Mouse (Mus musculus) liver, embryonic 11.5 days (tissue): ENCODE data around the gene Rpl13a. TPM values are rescaled to one million over a fixed set of nuclear protein-coding genes. Genes with fewer than 3 reads are reported as not detected.

Experiments used
- ATAC-seq: fragments of 200-750 bp; cut with Nextera tagmentation; replicated peaks from 2 replicates; pipeline ENCODE4 v1.8.0; 2017; ENCODE audit warnings: moderate number of reproducible peaks, mild to moderate bottlenecking, moderate TSS enrichment, moderate library complexity; ENCODE audit not compliant: low FRiP score
- DNase-seq: peaks from one replicate; pipeline ENCODE4 v3.0.0-alpha.2; 2017; ENCODE audit warnings: low spot score
- H3K27ac ChIP-seq: fragments of 300-500 bp; sonication (generic); 2 replicates; pipeline ENCODE4 v1.5.1; 2014; ENCODE audit warnings: mild to moderate bottlenecking, low read depth, low read length, control low read depth
- H3K27me3 ChIP-seq: fragments of 300-500 bp; sonication (generic); replicated peaks from 2 replicates; pipeline ENCODE4 v1.6.1; 2014; ENCODE audit warnings: low read length, mixed read lengths; ENCODE audit not compliant: control insufficient read depth, insufficient read depth
- H3K36me3 ChIP-seq: fragments of 300-500 bp; sonication (generic); 2 replicates; pipeline ENCODE4 v1.6.1; 2014; ENCODE audit warnings: mild to moderate bottlenecking, low read length, moderate library complexity, mixed read lengths; ENCODE audit not compliant: control insufficient read depth, insufficient read depth
- H3K4me1 ChIP-seq: fragments of 300-500 bp; sonication (generic); replicated peaks from 2 replicates; pipeline ENCODE4 v1.6.1; 2014; ENCODE audit warnings: low read length, mixed read lengths; ENCODE audit not compliant: control insufficient read depth, insufficient read depth
- H3K4me2 ChIP-seq: fragments of 300-500 bp; sonication (generic); 2 replicates; pipeline ENCODE4 v1.6.1; 2014; ENCODE audit warnings: mild to moderate bottlenecking, control low read depth, moderate library complexity
- H3K4me3 ChIP-seq: fragments of 300-500 bp; sonication (generic); 2 replicates; pipeline ENCODE4 v1.5.1; 2014; ENCODE audit warnings: low read depth, low read length, control low read depth
- H3K9ac ChIP-seq: fragments of 300-500 bp; sonication (generic); 2 replicates; pipeline ENCODE4 v1.6.1; 2014; ENCODE audit warnings: low read depth, low read length, control low read depth
- H3K9me3 ChIP-seq: fragments of 300-500 bp; sonication (generic); 2 replicates; pipeline ENCODE4 v1.6.1; 2016; ENCODE audit warnings: low read length, inconsistent platforms, mixed read lengths; ENCODE audit not compliant: control insufficient read depth
- WGBS: fragments of 180-500 bp; shearing (Covaris S2); extraction: QIAGEN DNeasy Blood & Tissue Kit; methylation state at CpG from one replicate; pipeline ENCODE4 v1.1.7; 2014; 5-methylcytosine and 5-hydroxymethylcytosine counted together
- polyA plus RNA-seq: library from polyadenylated mRNA; unstranded; fragments of >200 nt; fragmentation: Nextera tagmentation; extraction: Ambion mirVana; gene quantifications from 2 replicates; pipeline ENCODE4 v1.2.1, GENCODE M21; 2014

Rpl13a gene
- polyA plus RNA-seq, 1 experiment from 2014 or later, result 1,879 TPM

GRCm38 (mm10) chr7:45161612-45162473 lies 33.3 kb upstream of the Rpl13a start:
- peak; percentile 76 for ATAC-seq
- Histone ChIP-seq H3K36me3 (peaks cover 2% of the 10 kb centered on the region; the same call in 1 of the 2 replicates), H3K9ac (peak overlapping the region; percentile 28; the same call in 1 of the 2 replicates), H3K9me3 (no peaks in the 10 kb centered on the region), H3K27ac (no peak overlapping the region), H3K4me2 (peak overlapping the region; percentile 81), H3K27me3 (peaks cover 45% of the 10 kb centered on the region), H3K4me1 (peaks cover 9% of the 10 kb centered on the region), H3K4me3 (peak overlapping the region; percentile 45)
- WGBS, result 5% methylated on average over 35 of the region's 35 CpGs
- DNase-seq, result peak; percentile 84

GRCm38 (mm10) chr7:45160866-45161265 lies 32.3 kb upstream of the Rpl13a start:
- WGBS, result 82% methylated on average over 3 of the region's 3 CpGs
- no peak for DNase-seq

GRCm38 (mm10) chr7:45160316-45160800 lies 31.8 kb upstream of the Rpl13a start:
- 89% methylated on average over 6 of the region's 6 CpGs for WGBS

More at GRCm38 (mm10) chr7:45160866-45161265, 32.3 kb upstream of the Rpl13a start:
- Histone ChIP-seq H3K9me3 (no peaks in the 10 kb centered on the region), H3K4me3 (no peak overlapping the region), H3K9ac (no peak overlapping the region), H3K4me1 (peaks cover 9% of the 10 kb centered on the region), H3K27me3 (peaks cover 36% of the 10 kb centered on the region), H3K36me3 (peaks cover 2% of the 10 kb centered on the region; the same call in 1 of the 2 replicates), H3K27ac (no peak overlapping the region), H3K4me2 (no peak overlapping the region)
- ATAC-seq, result no peak

GRCm38 (mm10) chr7:45158991-45159390 lies 30.4 kb upstream of the Rpl13a start:
- no peak for DNase-seq
- Histone ChIP-seq H3K27ac (no peak overlapping the region), H3K27me3 (peaks cover 17% of the 10 kb centered on the region), H3K4me2 (no peak overlapping the region), H3K4me1 (peaks cover 15% of the 10 kb centered on the region), H3K36me3 (peaks cover 2% of the 10 kb centered on the region; the same call in 1 of the 2 replicates), H3K9ac (no peak overlapping the region), H3K4me3 (no peak overlapping the region), H3K9me3 (no peaks in the 10 kb centered on the region)
- WGBS, result 90% methylated on average over 6 of the region's 6 CpGs
- ATAC-seq, result no peak

More at GRCm38 (mm10) chr7:45160316-45160800, 31.8 kb upstream of the Rpl13a start:
- H3K9ac ChIP-seq, result no peak overlapping the region
- H3K4me3 ChIP-seq, result no peak overlapping the region
- peaks cover 12% of the 10 kb centered on the region for H3K4me1 ChIP-seq
- peaks cover 2% of the 10 kb centered on the region; the same call in 1 of the 2 replicates for H3K36me3 ChIP-seq
- peaks cover 30% of the 10 kb centered on the region for H3K27me3 ChIP-seq
- no peak overlapping the region for H3K4me2 ChIP-seq
- ATAC-seq, result no peak
- H3K9me3 ChIP-seq, result no peaks in the 10 kb centered on the region
- DNase-seq, result no peak
- no peak overlapping the region for H3K27ac ChIP-seq

GRCm38 (mm10) chr7:45157459-45157858 lies 28.9 kb upstream of the Rpl13a start:
- Histone ChIP-seq H3K36me3 (peaks cover 2% of the 10 kb centered on the region; the same call in 1 of the 2 replicates), H3K4me2 (no peak overlapping the region), H3K4me1 (peaks cover 14% of the 10 kb centered on the region), H3K9ac (no peak overlapping the region), H3K27me3 (peaks cover 1% of the 10 kb centered on the region; the same call in 1 of the 2 replicates), H3K4me3 (no peak overlapping the region), H3K27ac (no peak overlapping the region), H3K9me3 (no peaks in the 10 kb centered on the region)
- DNase-seq (no peak), ATAC-seq (no peak)
- 84% methylated on average over 14 of the region's 14 CpGs for WGBS

GRCm38 (mm10) chr7:45156206-45156605 lies 27.6 kb upstream of the Rpl13a start:
- no peak overlapping the region for H3K27ac ChIP-seq
- WGBS, result 93% methylated on average over 15 of the region's 15 CpGs
- H3K4me1 ChIP-seq, result peaks cover 10% of the 10 kb centered on the region
- ATAC-seq (no peak), DNase-seq (no peak)
- H3K4me2 ChIP-seq, result no peak overlapping the region; the same call in 1 of the 2 replicates
- peaks cover 2% of the 10 kb centered on the region; the same call in 1 of the 2 replicates for H3K36me3 ChIP-seq
- no peaks in the 10 kb centered on the region for H3K27me3 ChIP-seq
- no peak overlapping the region for H3K9ac ChIP-seq
- no peak overlapping the region for H3K4me3 ChIP-seq
- no peaks in the 10 kb centered on the region for H3K9me3 ChIP-seq

GRCm38 (mm10) chr7:45155590-45155989 lies 27.0 kb upstream of the Rpl13a start:
- H3K27ac ChIP-seq, result no peak overlapping the region; the same call in 1 of the 2 replicates
- DNase-seq, result no peak
- H3K4me2 ChIP-seq, result no peak overlapping the region; the same call in none of the 2 replicates
- H3K9me3 ChIP-seq, result no peaks in the 10 kb centered on the region
- H3K4me1 ChIP-seq, result peaks cover 12% of the 10 kb centered on the region
- no peaks in the 10 kb centered on the region for H3K27me3 ChIP-seq
- H3K4me3 ChIP-seq, result no peak overlapping the region
- no peak overlapping the region for H3K9ac ChIP-seq
- H3K36me3 ChIP-seq, result 0 out of 2 replicates have a peak, but pooled peaks cover 2% of the 10 kb centered on the region
- WGBS, result 80% methylated on average over 9 of the region's 9 CpGs
- no peak for ATAC-seq

GRCm38 (mm10) chr7:45154993-45155514 lies 26.5 kb upstream of the Rpl13a start:
- no peaks in the 10 kb centered on the region for H3K9me3 ChIP-seq
- 68% methylated on average over 12 of the region's 12 CpGs for WGBS

More at GRCm38 (mm10) chr7:45154993-45155514, 26.5 kb upstream of the Rpl13a start:
- Histone ChIP-seq H3K9ac (no peak overlapping the region), H3K27me3 (no peaks in the 10 kb centered on the region), H3K27ac (peak overlapping the region; percentile 93; the same call in 1 of the 2 replicates), H3K4me2 (peak overlapping the region; percentile 70), H3K4me3 (peak overlapping the region; percentile 71), H3K36me3 (0 out of 2 replicates have a peak, but pooled peaks cover 2% of the 10 kb centered on the region), H3K4me1 (peaks cover 12% of the 10 kb centered on the region)
- DNase-seq (no peak), ATAC-seq (peak; percentile 7; the same call in 1 of the 2 replicates)
